Mouse (Mus musculus): Measurements from ENCODE around the gene Ppia. TPM values are rescaled to one million over a fixed set of nuclear protein-coding genes. Genes with fewer than 3 reads are reported as not detected.
"Not testable (repeated sequence)": the region's sequence is repeated elsewhere in the genome, so short reads cannot be mapped to it uniquely, and the experiment has no call there.

The Ppia gene
- polyA plus RNA-seq, 1 experiment from 2014 or later: 4,427 TPM

- peaks cover 4% of the 10 kb centered on the region; the same call in 1 of the 2 replicates for H3K4me1 ChIP-seq (replicated peaks; ENCODE audit: control insufficient read depth, insufficient read depth, low read length)
- no peak overlapping the region for H3K27ac ChIP-seq
- DNase-seq (ENCODE audit: low spot score) (no peak), ATAC-seq (ENCODE audit: low FRiP score) (no peak)
- H3K9ac ChIP-seq: no peak overlapping the region
- 88% methylated on average over 19 of the region's 19 CpGs for whole genome bisulfite sequencing
- no peaks in the 10 kb centered on the region for H3K27me3 ChIP-seq (ENCODE audit: control insufficient read depth, insufficient read depth, low read length)
- H3K4me3 ChIP-seq (replicated peaks; ENCODE audit: low read length): no peak overlapping the region
- H3K36me3 ChIP-seq (replicated peaks; ENCODE audit: control insufficient read depth, insufficient read depth): peaks cover 86% of the 10 kb centered on the region
- no peak overlapping the region for H3K4me2 ChIP-seq (replicated peaks)
- H3K9me3 ChIP-seq (ENCODE audit: control insufficient read depth, low read length): no peaks in the 10 kb centered on the region
These were observed 12.4 kb upstream of the Ppia start for GRCm38 (mm10) chr11:6402515-6403510.

- no peak overlapping the region for H3K4me3 ChIP-seq (replicated peaks; ENCODE audit: low read length)
- no peak overlapping the region for H3K9ac ChIP-seq
- no peaks in the 10 kb centered on the region for H3K9me3 ChIP-seq (ENCODE audit: control insufficient read depth, low read length)
- H3K27ac ChIP-seq: no peak overlapping the region
- ATAC-seq (ENCODE audit: low FRiP score): no peak
- peaks cover 4% of the 10 kb centered on the region; the same call in 1 of the 2 replicates for H3K4me1 ChIP-seq (replicated peaks; ENCODE audit: control insufficient read depth, insufficient read depth, low read length)
- peaks cover 75% of the 10 kb centered on the region for H3K36me3 ChIP-seq (replicated peaks; ENCODE audit: control insufficient read depth, insufficient read depth)
- no peak for DNase-seq (ENCODE audit: low spot score)
- no peak overlapping the region for H3K4me2 ChIP-seq (replicated peaks)
- 97% methylated on average over 5 of the region's 5 CpGs for WGBS
- no peaks in the 10 kb centered on the region for H3K27me3 ChIP-seq (ENCODE audit: control insufficient read depth, insufficient read depth, low read length)
These were observed 11.3 kb upstream of the Ppia start for GRCm38 (mm10) chr11:6403830-6404405.

GRCm38 (mm10) chr11:6404699-6405566, 10.3 kb upstream of the Ppia start:
- DNase-seq (ENCODE audit: low spot score): no peak
- ATAC-seq (ENCODE audit: low FRiP score): no peak
- 92% methylated on average over 9 of the region's 9 CpGs for WGBS
- peaks cover 4% of the 10 kb centered on the region; the same call in 1 of the 2 replicates for H3K4me1 ChIP-seq (replicated peaks; ENCODE audit: control insufficient read depth, insufficient read depth, low read length)
- no peak overlapping the region for H3K4me2 ChIP-seq (replicated peaks)
- H3K4me3 ChIP-seq (replicated peaks; ENCODE audit: low read length): no peak overlapping the region
- H3K27ac ChIP-seq: peak overlapping the region; percentile 71
- no peaks in the 10 kb centered on the region for H3K9me3 ChIP-seq (ENCODE audit: control insufficient read depth, low read length)
- 0 out of 2 replicates have a peak overlapping the region, but pooled peaks have one; percentile 20 for H3K9ac ChIP-seq
- H3K36me3 ChIP-seq (replicated peaks; ENCODE audit: control insufficient read depth, insufficient read depth): peaks cover 65% of the 10 kb centered on the region
- H3K27me3 ChIP-seq (ENCODE audit: control insufficient read depth, insufficient read depth, low read length): no peaks in the 10 kb centered on the region

- H3K9me3 ChIP-seq (ENCODE audit: control insufficient read depth, low read length): no peaks in the 10 kb centered on the region
- H3K4me1 ChIP-seq (replicated peaks; ENCODE audit: control insufficient read depth, insufficient read depth, low read length): peaks cover 4% of the 10 kb centered on the region; the same call in 1 of the 2 replicates
- DNase-seq (ENCODE audit: low spot score): no peak
- H3K9ac ChIP-seq: 0 out of 2 replicates have a peak overlapping the region, but pooled peaks have one; percentile 20
- WGBS: 92% methylated on average over 4 of the region's 4 CpGs
- no peak for ATAC-seq (ENCODE audit: low FRiP score)
- no peaks in the 10 kb centered on the region for H3K27me3 ChIP-seq (ENCODE audit: control insufficient read depth, insufficient read depth, low read length)
- no peak overlapping the region for H3K4me3 ChIP-seq (replicated peaks; ENCODE audit: low read length)
- no peak overlapping the region for H3K4me2 ChIP-seq (replicated peaks)
- H3K36me3 ChIP-seq (replicated peaks; ENCODE audit: control insufficient read depth, insufficient read depth): peaks cover 58% of the 10 kb centered on the region
- H3K27ac ChIP-seq: peak overlapping the region; percentile 71
These were observed 9.6 kb upstream of the Ppia start for GRCm38 (mm10) chr11:6405591-6406081.

- ATAC-seq (ENCODE audit: low FRiP score) (peak; percentile 15; the same call in 1 of the 2 replicates), DNase-seq (ENCODE audit: low spot score) (no peak)
- Histone ChIP-seq H3K27me3 (ENCODE audit: control insufficient read depth, insufficient read depth, low read length) (no peaks in the 10 kb centered on the region), H3K27ac (peak overlapping the region; percentile 71), H3K9ac (peak overlapping the region; percentile 20; the same call in 1 of the 2 replicates), H3K36me3 (replicated peaks; ENCODE audit: control insufficient read depth, insufficient read depth) (peaks cover 49% of the 10 kb centered on the region), H3K9me3 (ENCODE audit: control insufficient read depth, low read length) (no peaks in the 10 kb centered on the region), H3K4me2 (replicated peaks) (no peak overlapping the region), H3K4me1 (replicated peaks; ENCODE audit: control insufficient read depth, insufficient read depth, low read length) (peaks cover 4% of the 10 kb centered on the region; the same call in 1 of the 2 replicates), H3K4me3 (replicated peaks; ENCODE audit: low read length) (no peak overlapping the region)
- WGBS: 49% methylated on average over 14 of the region's 14 CpGs
These were observed 8.7 kb upstream of the Ppia start for GRCm38 (mm10) chr11:6406251-6407161.

GRCm38 (mm10) chr11:6407162-6407621, 8.1 kb upstream of the Ppia start:
- peaks cover 43% of the 10 kb centered on the region for H3K36me3 ChIP-seq (replicated peaks; ENCODE audit: control insufficient read depth, insufficient read depth)
- H3K27ac ChIP-seq: 0 out of 2 replicates have a peak overlapping the region, but pooled peaks have one; percentile 71
- H3K9me3 ChIP-seq (ENCODE audit: control insufficient read depth, low read length): no peaks in the 10 kb centered on the region
- 90% methylated on average over 3 of the region's 3 CpGs for WGBS
- H3K4me3 ChIP-seq (replicated peaks; ENCODE audit: low read length): no peak overlapping the region
- H3K4me1 ChIP-seq (replicated peaks; ENCODE audit: control insufficient read depth, insufficient read depth, low read length): peaks cover 4% of the 10 kb centered on the region; the same call in 1 of the 2 replicates
- H3K4me2 ChIP-seq (replicated peaks): no peak overlapping the region
- H3K27me3 ChIP-seq (ENCODE audit: control insufficient read depth, insufficient read depth, low read length): no peaks in the 10 kb centered on the region
- no peak for DNase-seq (ENCODE audit: low spot score)
- H3K9ac ChIP-seq: no peak overlapping the region
- ATAC-seq (ENCODE audit: low FRiP score): no peak

GRCm38 (mm10) chr11:6410050-6410602, 5.1 kb upstream of the Ppia start:
- DNase-seq (ENCODE audit: low spot score) (no peak), ATAC-seq (ENCODE audit: low FRiP score) (no peak)
- H3K4me2 ChIP-seq (replicated peaks): no peak overlapping the region
- peaks cover 10% of the 10 kb centered on the region for H3K4me1 ChIP-seq (replicated peaks; ENCODE audit: control insufficient read depth, insufficient read depth, low read length)
- H3K4me3 ChIP-seq (replicated peaks; ENCODE audit: low read length): no peak overlapping the region
- no peak overlapping the region for H3K9ac ChIP-seq
- no peak overlapping the region for H3K27ac ChIP-seq
- 45% methylated on average over 5 of the region's 5 CpGs for WGBS
- no peaks in the 10 kb centered on the region for H3K27me3 ChIP-seq (ENCODE audit: control insufficient read depth, insufficient read depth, low read length)
- H3K9me3 ChIP-seq (ENCODE audit: control insufficient read depth, low read length): no peaks in the 10 kb centered on the region
- peaks cover 13% of the 10 kb centered on the region for H3K36me3 ChIP-seq (replicated peaks; ENCODE audit: control insufficient read depth, insufficient read depth)

- not testable (repeated sequence) for H3K4me3 ChIP-seq (replicated peaks; ENCODE audit: low read length); H3K4me1 ChIP-seq (replicated peaks; ENCODE audit: control insufficient read depth, insufficient read depth, low read length); DNase-seq (ENCODE audit: low spot score)
These were observed 4.5 kb upstream of the Ppia start for GRCm38 (mm10) chr11:6410755-6411154.

More at GRCm38 (mm10) chr11:6410755-6411154, 4.5 kb upstream of the Ppia start:
- H3K36me3 ChIP-seq (replicated peaks; ENCODE audit: control insufficient read depth, insufficient read depth); H3K4me2 ChIP-seq (replicated peaks); H3K9ac ChIP-seq; H3K27me3 ChIP-seq (ENCODE audit: control insufficient read depth, insufficient read depth, low read length); H3K9me3 ChIP-seq (ENCODE audit: control insufficient read depth, low read length); ATAC-seq (ENCODE audit: low FRiP score); H3K27ac ChIP-seq: not testable (repeated sequence)
- WGBS: 88% methylated on average over 5 of the region's 5 CpGs

All from hindbrain, embryonic 14.5 days (tissue).